Mouse (Mus musculus): ENCODE results near the gene Eid3.

Gene Eid3

GRCm38 (mm10) chr10:82901436-82901835 is 35.0 kb downstream of the Eid3 start:
- in situ Hi-C loops (cut with MboI; ENCODE audit: unreplicated experiment in 2 of 2) = loop anchor here (5.0 to 25.0 kb wide), 6 partner anchors 89 to 886 kb away; partner anchors contain the start of gene Washc4 (in 1 of the 2)

GRCm38 (mm10) chr10:82908526-82908925 is 42.1 kb downstream of the Eid3 start:
- in situ Hi-C loops (cut with MboI; ENCODE audit: unreplicated experiment in 2 of 2) = loop anchor here (5.0 to 25.0 kb wide), 6 partner anchors 289 to 879 kb away; partner anchors contain the start of gene Washc4 (in 1 of the 2)

DNA sequence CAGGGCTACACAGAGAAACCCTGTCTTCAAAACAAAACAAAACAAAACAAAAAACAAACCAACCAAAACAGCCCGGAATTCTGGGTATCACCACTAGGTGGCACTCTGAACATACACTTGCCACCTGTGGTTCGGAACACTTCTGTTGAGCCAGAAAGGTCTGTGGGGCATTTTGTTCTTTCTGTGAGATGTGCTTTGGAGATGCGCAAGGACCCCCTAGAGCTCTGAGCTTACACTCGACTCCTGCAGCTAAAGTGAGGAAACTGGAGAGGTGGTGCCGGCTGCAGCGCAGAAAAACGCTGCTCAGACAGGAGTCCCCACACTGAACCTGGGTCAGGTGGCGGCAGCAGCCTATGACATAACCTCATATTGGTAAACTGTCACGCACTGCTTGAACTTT is 43.0 kb downstream of the Eid3 start:
- in situ Hi-C loops (cut with MboI; ENCODE audit: unreplicated experiment in 2 of 2) = loop anchor here (5.0 to 25.0 kb wide), 6 partner anchors 288 to 878 kb away; partner anchors contain the start of gene Washc4 (in 1 of the 2)

GRCm38 (mm10) chr10:82910198-82910597 is 43.8 kb downstream of the Eid3 start:
- in situ Hi-C loops (cut with MboI; ENCODE audit: unreplicated experiment in 2 of 2) = loop anchor here (5.0 to 25.0 kb wide), 3 partner anchors 187 to 877 kb away; no protein-coding TSS in a partner anchor

DNA sequence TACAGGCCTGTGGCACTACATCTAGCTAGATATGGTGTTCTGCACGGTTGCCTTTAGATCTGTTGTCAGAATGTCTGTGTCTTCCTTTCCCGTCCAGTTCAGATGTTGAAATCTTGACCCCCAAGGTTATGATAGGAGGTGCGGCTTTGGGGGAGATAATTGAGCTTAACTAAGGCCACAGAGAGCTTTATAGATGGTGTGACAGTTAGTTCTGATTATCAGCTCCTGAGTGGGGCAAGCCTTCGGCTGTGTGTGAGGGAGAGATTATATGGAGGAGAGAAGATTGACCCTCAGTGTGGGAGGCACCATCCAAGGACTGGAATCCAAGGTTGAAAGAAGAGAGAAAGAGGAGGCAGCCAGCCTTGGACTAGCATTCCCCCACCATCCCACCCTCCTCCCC is 46.8 kb downstream of the Eid3 start:
- in situ Hi-C loops (cut with MboI; ENCODE audit: unreplicated experiment in 2 of 2) = loop anchor here (5.0 to 25.0 kb wide), 3 partner anchors 184 to 874 kb away; no protein-coding TSS in a partner anchor

DNA sequence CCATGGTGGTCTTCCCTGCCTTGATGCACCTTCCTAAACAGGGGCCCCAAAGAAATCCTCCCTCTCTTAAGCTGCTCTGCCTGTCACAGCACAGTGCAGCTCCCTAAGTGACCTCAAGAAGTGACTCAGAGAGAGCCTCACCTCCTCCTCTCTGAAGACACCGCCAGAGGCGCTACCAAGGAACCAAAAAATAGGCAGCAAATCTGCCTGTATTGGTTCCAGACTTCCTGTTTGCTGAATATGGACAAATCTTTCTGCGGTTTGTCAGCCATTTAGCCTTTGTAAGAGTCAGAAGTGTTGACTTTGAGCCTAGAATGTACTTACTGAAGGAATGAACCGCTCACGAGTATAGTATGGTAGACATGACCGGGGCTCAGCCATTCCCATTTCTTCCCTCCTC is 47.3 kb downstream of the Eid3 start:
- in situ Hi-C loops (cut with MboI; ENCODE audit: unreplicated experiment in 2 of 2) = loop anchor here (5.0 to 25.0 kb wide), 3 partner anchors 184 to 874 kb away; no protein-coding TSS in a partner anchor

All from v-Abl transformed pro-B cells (cell line).